Mouse (Mus musculus) CH12.LX (cell line): Measurements from ENCODE around the gene Rbm3. TPM values are rescaled to one million over a fixed set of nuclear protein-coding genes. Genes with fewer than 3 reads are reported as not detected.

ENCODE experiments used
- DNase-seq: peaks from one replicate; pipeline ENCODE4 v3.0.0-alpha.2; 2013; ENCODE audit errors: extremely low read depth
- H3K27ac ChIP-seq: 2 replicates; pipeline ENCODE4 v1.5.1; 2012; ENCODE audit warnings: low read depth, mild to moderate bottlenecking, control low read depth, moderate library complexity; ENCODE audit not compliant: insufficient read depth
- H3K27me3 ChIP-seq: replicated peaks from 2 replicates; pipeline ENCODE3; 2012; ENCODE audit warnings: inconsistent platforms
- H3K36me3 ChIP-seq, 2 experiments: replicated peaks in 1 of 2; 2 replicates each; pipeline versions ENCODE3 to v1.6.1; 2012; ENCODE audit warnings: inconsistent platforms in 1 of 2, low read length in 1 of 2, mild to moderate bottlenecking in 1 of 2, mixed read lengths in 1 of 2, moderate library complexity in 1 of 2; ENCODE audit not compliant: control insufficient read depth in 1 of 2, insufficient read depth in 1 of 2
- H3K4me1 ChIP-seq, 2 experiments: 2 replicates each; pipeline ENCODE4 v1.6.1; 2012; ENCODE audit warnings: inconsistent platforms in 1 of 2, moderate library complexity in 1 of 2; ENCODE audit not compliant: insufficient read depth in 2 of 2, control insufficient read depth in 1 of 2
- H3K4me2 ChIP-seq: 2 replicates; pipeline ENCODE4 v1.6.1; 2012; ENCODE audit warnings: low read depth, mild to moderate bottlenecking, control low read depth; ENCODE audit not compliant: poor library complexity, insufficient read depth, severe bottlenecking
- H3K4me3 ChIP-seq, 3 experiments: fragments of 150-350 bp in 1 of 3; sonication (generic) in 1 of 3; replicated peaks in 1 of 3; 2 replicates each; pipeline versions ENCODE3 to v1.5.1; 2011 to 2012; ENCODE audit warnings: low read depth in 2 of 3, low read length in 2 of 3, mild to moderate bottlenecking in 2 of 3, moderate library complexity in 2 of 3, control low read depth in 1 of 3, improper control_type of control experiment in 1 of 3, inconsistent platforms in 1 of 3, mixed read lengths in 1 of 3; ENCODE audit not compliant: poor library complexity in 1 of 3
- H3K79me2 ChIP-seq: replicated peaks from 2 replicates; pipeline ENCODE4 v1.6.1; 2012; ENCODE audit warnings: mild to moderate bottlenecking, moderate library complexity; ENCODE audit not compliant: control insufficient read depth, poor library complexity, insufficient read depth, severe bottlenecking; ENCODE audit errors: extremely low read depth
- H3K9ac ChIP-seq: 2 replicates; pipeline ENCODE4 v1.6.1; 2012; ENCODE audit warnings: low read depth, mild to moderate bottlenecking, control low read depth, moderate library complexity; ENCODE audit not compliant: insufficient read depth
- H3K9me3 ChIP-seq: replicated peaks from 2 replicates; pipeline ENCODE3; 2012; ENCODE audit warnings: low read length, inconsistent platforms, mixed read lengths
- CHD2 ChIP-seq: IDR thresholded peaks from 2 replicates; pipeline ENCODE4 v1.6.1; 2011; ENCODE audit warnings: low read length, improper control_type of control experiment
- E2F4 ChIP-seq: IDR thresholded peaks from 2 replicates; pipeline ENCODE4 v1.6.1; 2011; ENCODE audit warnings: low read depth, low read length, improper control_type of control experiment; ENCODE audit not compliant: insufficient replicate concordance
- ETS1 ChIP-seq: conservative IDR thresholded peaks from 2 replicates; pipeline ENCODE4 v1.6.1; 2012; ENCODE audit warnings: low read depth, mild to moderate bottlenecking, inconsistent platforms, low read length, improper control_type of control experiment, moderate library complexity
- GABPA ChIP-seq: IDR thresholded peaks from 2 replicates; pipeline ENCODE4 v1.6.1; 2012; ENCODE audit warnings: low read depth, low read length, improper control_type of control experiment, inconsistent platforms; ENCODE audit not compliant: insufficient replicate concordance
- KAT2A ChIP-seq: IDR thresholded peaks from 2 replicates; pipeline ENCODE4 v1.6.1; 2012; ENCODE audit warnings: low read length, improper control_type of control experiment, inconsistent platforms; ENCODE audit not compliant: insufficient replicate concordance
- MAFK ChIP-seq: IDR thresholded peaks from 2 replicates; pipeline ENCODE4 v1.6.1; 2011; ENCODE audit warnings: low read length, improper control_type of control experiment; ENCODE audit not compliant: insufficient replicate concordance
- MAX ChIP-seq: IDR thresholded peaks from 2 replicates; pipeline ENCODE4 v1.6.1; 2011; ENCODE audit warnings: low read length, improper control_type of control experiment
- MAZ ChIP-seq: IDR thresholded peaks from 2 replicates; pipeline ENCODE4 v1.6.1; 2012; ENCODE audit warnings: low read depth, mild to moderate bottlenecking, inconsistent platforms, low read length, improper control_type of control experiment, moderate library complexity
- MEF2A ChIP-seq: IDR thresholded peaks from 2 replicates; pipeline ENCODE4 v1.6.1; 2014; ENCODE audit warnings: low read depth, mild to moderate bottlenecking, inconsistent platforms, low read length, improper control_type of control experiment, borderline replicate concordance
- MYC ChIP-seq: IDR thresholded peaks from 2 replicates; pipeline ENCODE4 v1.6.1; 2011; ENCODE audit warnings: low read depth, mild to moderate bottlenecking, improper control_type of control experiment, low read length
- NELFE ChIP-seq: IDR thresholded peaks from 2 replicates; pipeline ENCODE4 v1.6.1; 2011; ENCODE audit warnings: low read depth, low read length, improper control_type of control experiment
- NRF1 ChIP-seq: IDR thresholded peaks from 2 replicates; pipeline ENCODE4 v1.6.1; 2014; ENCODE audit warnings: low read depth, mild to moderate bottlenecking, inconsistent platforms, low read length, improper control_type of control experiment, moderate library complexity
- PAX5 ChIP-seq: IDR thresholded peaks from 2 replicates; pipeline ENCODE4 v1.6.1; 2012; ENCODE audit warnings: low read length, inconsistent platforms, mixed read lengths
- POLR2A ChIP-seq: IDR thresholded peaks from 2 replicates; pipeline ENCODE4 v1.6.1; 2011; ENCODE audit warnings: low read depth, mild to moderate bottlenecking, improper control_type of control experiment, low read length
- POLR2AphosphoS2 ChIP-seq: IDR thresholded peaks from 2 replicates; pipeline ENCODE4 v1.6.1; 2011; ENCODE audit warnings: low read depth, low read length, improper control_type of control experiment
- SIN3A ChIP-seq: IDR thresholded peaks from 2 replicates; pipeline ENCODE4 v1.6.1; 2012; ENCODE audit warnings: low read length, improper control_type of control experiment, inconsistent platforms
- SMC3 ChIP-seq: IDR thresholded peaks from 2 replicates; pipeline ENCODE4 v1.6.1; 2011; ENCODE audit warnings: low read depth, low read length, improper control_type of control experiment
- TCF12 ChIP-seq: IDR thresholded peaks from 2 replicates; pipeline ENCODE4 v1.6.1; 2014; ENCODE audit warnings: low read depth, mild to moderate bottlenecking, inconsistent platforms, low read length, improper control_type of control experiment
- UBTF ChIP-seq: IDR thresholded peaks from 2 replicates; pipeline ENCODE4 v1.6.1; 2012; ENCODE audit warnings: low read depth, mild to moderate bottlenecking, inconsistent platforms, low read length, improper control_type of control experiment, moderate library complexity
- USF2 ChIP-seq: conservative IDR thresholded peaks from 2 replicates; pipeline ENCODE4 v1.6.1; 2011; ENCODE audit warnings: low read depth, low read length, improper control_type of control experiment
- ZC3H11A ChIP-seq: IDR thresholded peaks from 2 replicates; pipeline ENCODE4 v1.6.1; 2012; ENCODE audit warnings: low read depth, mild to moderate bottlenecking, inconsistent platforms, low read length, improper control_type of control experiment
- ZKSCAN1 ChIP-seq: IDR thresholded peaks from 2 replicates; pipeline ENCODE4 v1.6.1; 2012; ENCODE audit warnings: low read depth, inconsistent platforms, low read length, improper control_type of control experiment, borderline replicate concordance
- ZMIZ1 ChIP-seq: IDR thresholded peaks from 2 replicates; pipeline ENCODE4 v1.6.1; 2012; ENCODE audit warnings: low read depth, mild to moderate bottlenecking, inconsistent platforms, low read length, improper control_type of control experiment
- ZNF384 ChIP-seq: IDR thresholded peaks from 2 replicates; pipeline ENCODE4 v1.6.1; 2012; ENCODE audit warnings: low read depth, low read length, improper control_type of control experiment, inconsistent platforms
- dilution Hi-C: fragments of 300-500 bp; cut with MboI; formaldehyde crosslinking; loops from 2 replicates; pipeline ENCODE4 v1.14.3; 2020; ENCODE audit warnings: low sequenced_read_pairs; ENCODE audit not compliant: extremely low pct_unique_long_range_greater_than_20kb, extremely low pct_ligation_motif_present
- in situ Hi-C: fragments of 300-500 bp; cut with MboI; formaldehyde crosslinking; loops from 3 replicates; pipeline ENCODE4 v1.14.3; 2019; ENCODE audit warnings: low sequenced_read_pairs, low pct_ligation_motif_present, low pct_unique_long_range_greater_than_20kb, mixed read lengths
- polyA plus RNA-seq: library from polyadenylated mRNA; unstranded; fragments of >175 nt; gene quantifications from 2 replicates; pipeline ENCODE4 v1.2.1, GENCODE M21; 2012; ENCODE audit warnings: low read depth; ENCODE audit not compliant: insufficient read length
- total RNA-seq, 2 experiments: library from RNA; depleted of rRNA; stranded (reverse); fragments of 300-350 nt in 1 of 2; fragments of >200 nt in 1 of 2; gene quantifications; 2 replicates each; pipeline ENCODE4 v1.2.3; 2012 to 2014

The Rbm3 gene
- total and polyA plus RNA-seq, 3 experiments = 681 to 2,152 (median 778) TPM

DNA sequence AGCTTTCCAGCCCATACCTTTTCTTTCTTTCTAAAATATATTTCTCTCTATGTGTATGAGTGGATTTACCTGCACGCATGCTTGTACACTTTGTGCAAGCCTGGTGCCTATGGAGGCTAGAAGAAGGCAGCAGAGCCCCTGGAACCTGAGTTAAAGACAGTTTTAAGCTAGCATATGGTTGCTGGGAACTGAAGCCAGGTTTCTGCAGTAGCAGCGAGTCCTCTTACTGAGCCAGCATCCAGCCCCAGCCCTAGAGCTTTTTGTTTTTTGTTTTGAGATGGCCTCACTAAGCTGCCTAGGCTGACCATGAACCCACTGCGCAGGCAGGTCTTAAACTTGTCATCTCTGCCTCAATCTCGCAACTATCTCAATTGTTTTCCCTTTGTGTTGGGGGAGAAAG is 18.8 kb upstream of the Rbm3 start:
- H3K36me3 ChIP-seq = peaks cover 9 to 35% of the 10 kb centered on the region in 2 experiments
- H3K27me3 ChIP-seq = no peaks in the 10 kb centered on the region
- H3K27ac ChIP-seq = no peak overlapping the region
- H3K9ac ChIP-seq = no peak overlapping the region
- TF ChIP-seq CHD2 (no peak), NRF1 (no peak), MYC (no peak), MEF2A (no peak), UBTF (no peak), NELFE (no peak), ZC3H11A (no peak), ZKSCAN1 (no peak), MAFK (no peak), MAX (no peak), USF2 (no peak), MAZ (no peak)
- H3K79me2 ChIP-seq = no peaks in the 10 kb centered on the region
- no peaks in the 10 kb centered on the region; a peak in 1 of 4 replicates for H3K4me1 ChIP-seq
- in situ Hi-C loops (no loop called here), dilution Hi-C loops (no loop called here)
- no peaks in the 10 kb centered on the region for H3K9me3 ChIP-seq
- H3K4me2 ChIP-seq = no peak overlapping the region
- no peak overlapping the region for H3K4me3 ChIP-seq
- DNase-seq = no peak

DNA sequence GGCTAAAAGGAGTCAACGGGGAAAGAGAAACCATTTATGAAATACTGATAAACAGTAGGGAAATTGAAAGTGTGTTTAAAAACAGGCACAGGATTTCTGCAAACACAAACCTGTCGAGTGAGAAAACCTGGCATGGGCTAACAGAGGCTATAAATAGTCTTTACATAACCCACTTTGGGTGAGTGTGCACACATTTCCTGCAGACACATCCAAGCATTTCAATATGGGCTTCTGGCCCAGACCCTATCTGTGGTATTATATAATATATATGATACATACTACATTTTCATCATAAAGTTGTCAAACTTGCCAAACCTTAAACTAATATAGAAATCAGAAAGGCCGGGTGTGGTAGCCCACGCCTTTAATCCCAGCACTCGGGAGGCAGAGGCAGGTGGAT is 17.4 kb upstream of the Rbm3 start:
- DNase-seq = no peak

More for the DNA sequence above, 17.4 kb upstream of the Rbm3 start:
- no peaks in the 10 kb centered on the region for H3K9me3 ChIP-seq
- in situ Hi-C loops (no loop called here), dilution Hi-C loops (no loop called here)
- H3K27me3 ChIP-seq = no peaks in the 10 kb centered on the region
- no peak for TF ChIP-seq SMC3
- no peak for TF ChIP-seq POLR2A
- TF ChIP-seq USF2 = no peak
- TF ChIP-seq PAX5 = no peak
- TF ChIP-seq E2F4 = no peak
- TF ChIP-seq ZMIZ1 = no peak
- no peak for TF ChIP-seq ZC3H11A
- no peak for TF ChIP-seq CHD2
- TF ChIP-seq GABPA = no peak
- TF ChIP-seq ZNF384 = no peak
- TF ChIP-seq ZKSCAN1 = no peak
- TF ChIP-seq SIN3A = no peak
- no peak for TF ChIP-seq TCF12
- TF ChIP-seq ETS1 = no peak
- no peak for TF ChIP-seq KAT2A
- no peak for TF ChIP-seq POLR2AphosphoS2
- no peak for TF ChIP-seq MAZ
- no peak for TF ChIP-seq NELFE
- TF ChIP-seq, all 38 proteins: peak for 0
- Histone ChIP-seq H3K4me3 (no peak overlapping the region), H3K4me1 (no peaks in the 10 kb centered on the region; a peak in 1 of 4 replicates), H3K4me2 (no peak overlapping the region), H3K79me2 (no peaks in the 10 kb centered on the region), H3K9ac (no peak overlapping the region), H3K27ac (no peak overlapping the region), H3K36me3 (peaks cover 9 to 37% of the 10 kb centered on the region in 2 experiments)
